Mouse (Mus musculus): ENCODE measurements at regions not wholly inside any gene's neighbourhood (a gene's known extent, or its start where the extent isn't known, plus 50 kb on each side); places are given as distances from the start of the nearest gene placed in this dataset.

GRCm38 (mm10) chr1:89296691-89297090 lies 157.9 kb upstream of the Agap1 start:
- DNase-seq: no peak

DNA sequence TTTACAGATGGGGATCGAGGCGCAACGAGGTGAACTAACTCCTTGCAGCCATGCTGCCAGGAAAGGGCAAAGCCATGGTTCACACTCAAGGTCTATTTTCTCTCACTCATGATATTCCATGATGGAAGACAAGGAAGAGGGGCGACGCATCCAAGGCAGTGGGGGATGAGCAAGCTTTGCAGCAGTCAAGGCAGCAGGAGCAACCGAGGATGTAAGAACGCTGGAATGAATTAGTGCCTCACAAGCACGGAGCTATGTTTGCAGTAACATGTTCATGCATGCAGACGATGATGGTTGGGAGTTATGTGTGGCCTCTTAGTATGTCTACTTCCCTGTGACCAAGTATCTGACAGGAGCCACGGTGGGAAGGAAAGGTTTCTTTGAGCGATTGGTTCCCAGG lies 156.8 kb upstream of the Agap1 start:
- DNase-seq: no peak

GRCm38 (mm10) chr1:89301151-89301550 lies 153.5 kb upstream of the Agap1 start:
- no peak for DNase-seq

- no peak for DNase-seq
These were observed 152.1 kb upstream of the Agap1 start for GRCm38 (mm10) chr1:89302368-89302951.

DNA sequence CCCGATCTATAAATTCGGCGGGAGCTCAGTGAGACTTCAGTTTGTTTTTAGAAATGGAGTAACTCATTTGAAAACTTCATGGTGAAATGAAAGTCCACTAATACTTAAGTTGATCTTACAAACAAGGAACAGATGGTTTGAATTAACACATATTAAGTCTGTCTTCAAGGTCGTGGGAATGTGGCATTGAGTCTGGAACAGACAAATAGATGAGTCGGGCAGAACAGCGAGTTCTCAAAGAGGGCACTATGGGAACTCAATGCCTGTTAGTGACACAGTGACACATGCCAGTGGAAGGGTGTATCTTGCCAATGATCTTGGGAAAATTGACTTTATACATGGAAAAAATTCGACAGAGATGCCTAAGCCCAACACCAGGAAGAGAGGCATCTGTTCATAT lies 149.4 kb upstream of the Agap1 start:
- DNase-seq: no peak

GRCm38 (mm10) chr1:89308788-89309187 lies 145.8 kb upstream of the Agap1 start:
- no peak for DNase-seq

GRCm38 (mm10) chr1:89313064-89313463 lies 141.5 kb upstream of the Agap1 start:
- no peak for DNase-seq

DNA sequence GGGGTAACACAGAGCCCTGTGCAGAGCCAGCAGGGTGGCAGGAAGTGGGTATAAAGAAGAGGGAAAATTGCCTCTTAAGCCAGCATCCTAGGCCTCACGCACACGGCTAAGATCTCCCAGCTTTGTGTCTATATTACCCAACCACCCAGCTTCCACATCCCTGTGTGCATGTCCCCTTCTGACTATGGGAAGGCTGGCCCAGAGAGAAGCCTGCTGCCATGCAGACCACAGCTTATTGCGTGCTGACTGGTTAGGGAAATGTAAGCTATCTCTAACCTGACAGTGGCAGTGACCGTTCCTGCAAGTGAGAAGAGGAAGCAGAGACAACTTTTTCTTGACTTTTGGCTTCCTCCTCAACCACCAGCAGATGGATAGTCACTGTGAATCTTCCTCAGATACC lies 136.7 kb upstream of the Agap1 start:
- no peak for DNase-seq

DNA sequence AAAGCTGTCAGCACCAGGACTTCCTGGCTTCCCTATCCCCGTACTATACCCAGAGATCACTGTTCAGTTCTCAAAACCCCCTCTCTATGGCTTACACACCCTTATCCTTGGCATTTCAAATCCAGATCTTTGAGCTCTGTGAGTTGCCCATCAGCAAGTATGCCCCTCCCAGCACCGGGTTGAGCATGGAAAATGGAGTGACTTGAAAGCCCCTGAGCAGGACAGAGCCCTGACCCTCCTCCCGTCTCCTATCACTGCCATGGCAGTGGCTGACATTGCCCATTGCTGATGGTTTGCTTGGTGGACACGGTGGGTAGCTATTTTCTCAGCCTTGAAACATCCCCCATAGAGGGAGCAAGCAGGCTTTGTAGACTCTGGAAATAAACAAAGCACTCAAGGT lies 135.9 kb upstream of the Agap1 start:
- no peak for DNase-seq

- no peak for DNase-seq
These were observed 132.0 kb upstream of the Agap1 start for GRCm38 (mm10) chr1:89322621-89323020.

DNA sequence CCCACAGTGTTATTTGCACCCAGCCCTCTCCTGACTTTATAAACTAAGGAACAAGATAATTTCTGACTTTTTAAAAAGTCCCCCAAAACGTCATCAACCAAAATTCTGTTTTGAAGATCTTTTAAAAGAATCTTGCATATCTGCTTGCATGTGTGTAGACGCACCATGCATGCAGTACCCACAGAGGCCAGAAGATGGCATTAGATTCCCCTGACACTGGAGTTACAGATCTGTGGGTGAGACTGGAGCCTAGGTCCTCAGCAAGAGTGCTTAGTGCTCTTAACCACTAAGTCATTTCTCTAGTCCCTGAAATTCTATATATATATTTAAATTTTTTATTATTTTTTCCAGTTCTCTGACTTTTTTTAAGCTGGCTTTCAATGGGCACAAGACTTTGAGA lies 131.5 kb upstream of the Agap1 start:
- peak in 1 of 2 experiments; percentile 15 for DNase-seq

DNA sequence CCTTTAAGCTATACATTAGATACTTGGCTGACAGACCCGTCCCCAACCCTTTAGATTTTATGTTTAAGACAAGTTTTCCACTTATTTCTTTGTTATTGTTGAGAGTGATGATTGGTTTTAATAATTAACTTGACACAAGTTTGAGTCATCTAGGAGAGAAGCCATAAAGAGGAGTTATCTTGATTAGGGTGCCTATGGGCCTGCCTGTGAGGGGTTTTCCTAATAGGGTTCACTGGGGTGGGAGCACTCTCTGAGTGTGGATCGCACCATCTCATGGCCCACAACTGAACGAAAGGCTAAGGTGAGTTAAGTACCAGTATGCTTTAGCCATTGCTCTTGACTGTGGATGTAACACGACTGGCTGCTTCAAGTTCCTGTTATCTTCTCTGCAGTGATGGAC lies 123.3 kb upstream of the Agap1 start:
- DNase-seq: no peak

DNA sequence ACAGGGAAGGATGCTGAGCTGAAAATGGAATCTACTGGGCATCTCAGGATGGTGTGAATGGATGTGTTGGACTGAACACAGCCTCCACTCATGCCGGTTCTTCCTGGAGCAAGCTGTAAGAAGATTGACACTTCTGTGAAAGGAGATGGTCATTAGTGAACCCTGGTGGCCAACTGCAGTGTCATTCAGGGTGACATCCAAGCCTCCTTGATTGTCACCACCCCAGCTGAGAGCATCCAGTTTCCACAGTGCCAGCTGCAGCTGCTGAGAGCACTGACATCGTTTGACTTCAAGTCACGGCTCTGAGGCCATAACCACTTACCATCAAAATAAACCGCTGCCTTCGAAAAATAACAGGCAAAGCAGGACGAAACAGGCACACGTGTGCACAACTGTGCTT lies 121.9 kb upstream of the Agap1 start:
- no peak for DNase-seq

GRCm38 (mm10) chr1:89337861-89338260 lies 116.7 kb upstream of the Agap1 start:
- no peak for DNase-seq

- DNase-seq: peak; percentile 5 to 9
These were observed 111.8 kb upstream of the Agap1 start for GRCm38 (mm10) chr1:89342794-89343193.

DNA sequence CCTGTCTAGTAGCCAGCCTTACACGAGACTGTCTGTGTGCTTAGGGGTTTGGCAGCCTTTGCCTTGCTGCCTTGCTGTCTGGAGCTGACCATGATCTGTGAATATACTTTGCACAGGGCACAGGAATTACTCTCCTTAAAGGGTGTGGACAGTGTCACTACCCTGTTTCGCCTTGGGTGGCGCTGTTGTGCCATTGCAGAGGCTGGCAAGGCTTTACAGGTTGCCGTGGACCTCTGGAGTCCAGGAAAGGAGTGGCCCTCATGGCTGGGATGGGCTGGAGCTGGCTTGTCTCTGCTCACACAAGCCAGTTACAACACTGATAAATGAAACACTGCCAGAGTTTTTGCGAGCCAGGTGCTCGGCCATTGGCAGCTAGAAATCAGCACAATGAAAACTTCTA lies 110.1 kb upstream of the Agap1 start:
- DNase-seq: peak; percentile 7 to 10

DNA sequence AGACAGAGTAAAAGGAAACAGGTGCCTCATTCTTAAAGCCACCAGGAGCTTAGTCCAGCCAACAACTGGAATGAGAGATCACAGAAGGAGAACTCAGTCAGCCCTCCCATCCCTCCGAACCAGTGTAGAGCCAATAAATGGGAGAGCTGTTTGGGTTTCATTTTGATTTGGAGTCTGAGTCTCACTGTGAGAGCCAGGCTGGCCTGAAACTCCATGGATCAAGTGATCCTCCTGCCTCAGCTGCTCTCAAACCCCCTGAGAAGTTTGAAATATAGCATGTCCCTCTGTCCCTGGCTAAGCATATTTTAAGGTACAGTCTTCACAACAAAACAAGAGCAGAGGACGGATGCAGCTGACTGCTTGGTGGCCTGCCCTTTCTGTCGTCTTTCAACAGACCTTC lies 107.3 kb upstream of the Agap1 start:
- DNase-seq: no peak

GRCm38 (mm10) chr1:89352936-89353335 lies 101.7 kb upstream of the Agap1 start:
- no peak for DNase-seq

DNA sequence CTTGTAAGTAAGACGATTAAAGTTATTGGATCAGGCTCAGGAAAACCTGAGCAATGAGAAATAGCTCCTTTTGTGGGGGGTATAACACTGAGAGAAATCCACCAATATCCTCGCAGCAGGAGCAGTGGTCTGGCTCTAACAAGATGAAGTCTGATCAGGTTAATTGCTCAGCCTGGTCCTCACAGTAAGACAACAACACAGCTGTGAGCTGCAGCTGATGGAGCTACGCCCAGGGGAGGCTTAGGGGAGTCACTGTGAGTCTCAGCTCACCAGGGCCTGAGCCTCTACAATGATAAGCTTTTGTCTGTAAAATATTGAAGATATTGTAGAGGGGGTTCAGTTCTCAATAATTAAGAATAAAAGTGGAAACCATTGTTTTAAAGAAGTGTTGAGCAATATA lies 95.3 kb upstream of the Agap1 start:
- DNase-seq: no peak

DNA sequence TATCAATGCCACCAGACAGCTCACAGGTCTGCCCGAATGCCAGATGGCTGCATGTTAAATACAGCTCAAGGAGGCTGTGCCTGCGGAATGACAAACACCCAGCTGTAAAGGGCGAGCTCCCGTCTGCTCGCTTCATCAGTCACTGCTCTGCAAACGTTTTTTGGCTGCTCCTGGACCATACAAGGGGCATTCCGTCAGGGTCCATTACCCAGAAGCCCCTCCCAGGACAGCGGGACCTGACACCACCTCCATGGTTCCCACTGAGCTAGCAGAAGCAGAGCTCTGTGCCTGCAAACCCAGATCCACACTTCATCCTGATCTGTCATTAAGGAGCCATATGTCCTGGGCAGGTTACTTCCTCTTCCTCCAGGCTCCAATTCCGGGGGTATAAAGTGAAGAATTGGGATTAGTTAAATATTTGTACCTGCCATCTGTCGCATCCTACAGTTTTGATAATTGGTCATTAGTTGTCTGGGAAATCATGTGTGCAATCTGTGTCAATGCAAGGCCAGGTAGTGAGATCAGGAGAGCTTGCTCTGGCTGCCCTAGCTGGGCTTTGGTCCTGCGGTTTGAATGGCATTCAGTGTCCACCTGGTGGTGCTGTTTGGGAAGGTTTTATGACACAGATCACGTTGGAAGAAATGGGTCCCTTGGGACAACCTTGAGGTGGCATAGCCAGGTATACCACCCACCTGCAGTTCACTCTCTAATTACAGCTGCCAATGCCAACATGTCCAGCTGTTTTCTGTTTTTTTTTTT lies 89.9 kb upstream of the Agap1 start:
- DNase-seq: no peak

DNA sequence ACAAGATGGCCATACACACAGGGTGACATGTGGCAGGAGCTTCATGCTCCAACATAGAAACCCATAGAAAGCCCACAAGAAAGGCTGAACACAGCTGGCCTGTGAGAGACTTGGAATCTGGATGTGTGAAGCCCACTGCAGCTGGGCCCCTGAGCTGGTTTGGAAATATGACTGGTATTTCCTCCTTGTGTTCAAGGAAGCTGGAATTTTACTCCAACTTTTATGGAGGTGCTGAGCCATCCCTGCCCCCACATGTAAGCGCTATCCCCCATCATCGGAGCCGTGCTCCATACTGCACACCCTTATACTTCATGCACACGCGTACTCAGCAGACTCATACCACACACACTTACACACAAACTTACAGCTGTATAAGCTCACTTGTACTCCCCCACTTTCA lies 87.7 kb upstream of the Agap1 start:
- no peak for DNase-seq

DNA sequence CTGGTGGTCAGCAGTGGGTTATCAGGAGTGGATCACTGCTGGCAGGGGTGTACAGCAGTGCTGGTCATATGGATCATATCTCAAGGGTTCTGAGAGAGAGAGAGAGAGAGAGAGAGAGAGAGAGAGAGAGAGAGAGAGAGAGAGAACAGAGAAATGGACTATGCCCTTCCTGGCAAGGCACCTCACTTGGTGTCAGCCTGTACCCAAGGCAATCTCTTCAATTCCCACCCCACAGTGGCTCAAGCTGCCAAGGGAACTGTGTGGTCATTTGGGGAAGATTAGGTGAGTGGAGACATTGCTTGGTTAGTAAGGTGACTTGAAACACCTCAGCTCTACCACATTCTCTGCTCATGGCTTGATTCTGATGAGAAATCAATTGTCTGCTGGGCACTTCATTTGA lies 80.8 kb upstream of the Agap1 start:
- DNase-seq: no peak

GRCm38 (mm10) chr1:89374271-89374670 lies 80.3 kb upstream of the Agap1 start:
- no peak for DNase-seq

DNA sequence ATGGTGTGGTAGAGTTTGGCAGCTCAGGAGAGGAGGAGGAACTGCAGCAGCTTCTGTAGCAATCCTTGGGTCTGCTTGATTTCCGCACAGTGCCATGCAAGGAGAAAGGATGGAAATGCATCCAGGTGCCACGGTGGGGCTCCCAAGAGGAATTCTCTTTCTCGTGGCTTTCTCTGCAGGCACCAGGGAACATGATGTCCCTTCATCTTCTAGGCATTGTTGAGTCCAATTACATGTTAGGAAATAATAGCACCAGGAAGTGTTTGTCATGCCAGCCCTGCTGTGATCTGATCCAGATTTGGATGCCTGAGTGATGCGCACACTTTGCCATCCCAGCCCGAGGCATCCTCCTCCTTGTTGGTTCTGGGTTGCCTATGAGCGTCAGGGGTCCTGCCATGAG lies 72.6 kb upstream of the Agap1 start:
- DNase-seq: no peak

- DNase-seq: no peak
These were observed 69.5 kb upstream of the Agap1 start for GRCm38 (mm10) chr1:89385111-89385510.

Data from thymus, postnatal 36 days (tissue).